Mouse (Mus musculus): ENCODE results near the gene Mpig6b. TPM values are rescaled to one million over a fixed set of nuclear protein-coding genes. Genes with fewer than 3 reads are reported as not detected.
"Not testable (repeated sequence)": the region's sequence is repeated elsewhere in the genome, so short reads cannot be mapped to it uniquely, and the experiment has no call there.

Gene Mpig6b
- polyA plus RNA-seq, 1 experiment from 2014 or later: 0.15 TPM

- Histone ChIP-seq H3K27ac (ENCODE audit: low read length) (no peak overlapping the region), H3K9ac (ENCODE audit: low read depth, low read length) (no peak overlapping the region), H3K4me1 (ENCODE audit: control insufficient read depth, insufficient read depth, low read length) (no peaks in the 10 kb centered on the region), H3K9me3 (replicated peaks; ENCODE audit: control insufficient read depth, low read length, poor library complexity, severe bottlenecking) (no peaks in the 10 kb centered on the region), H3K27me3 (ENCODE audit: control insufficient read depth, insufficient read depth, low read depth, low read length) (no peaks in the 10 kb centered on the region), H3K36me3 (ENCODE audit: control insufficient read depth, insufficient read depth, low read length) (no peaks in the 10 kb centered on the region), H3K4me2 (ENCODE audit: low read length) (no peak overlapping the region), H3K4me3 (ENCODE audit: low read depth, low read length) (no peak overlapping the region)
- WGBS: 77% methylated on average over 6 of the region's 6 CpGs
- ATAC-seq: no peak
Measured at GRCm38 (mm10) chr17:35034896-35035295, 31.1 kb downstream of the Mpig6b start.

- H3K4me3 ChIP-seq (ENCODE audit: low read depth, low read length); H3K9ac ChIP-seq (ENCODE audit: low read depth, low read length); H3K9me3 ChIP-seq (replicated peaks; ENCODE audit: control insufficient read depth, low read length, poor library complexity, severe bottlenecking); H3K4me2 ChIP-seq (ENCODE audit: low read length); H3K4me1 ChIP-seq (ENCODE audit: control insufficient read depth, insufficient read depth, low read length); H3K27ac ChIP-seq (ENCODE audit: low read length); H3K27me3 ChIP-seq (ENCODE audit: control insufficient read depth, insufficient read depth, low read depth, low read length); ATAC-seq; H3K36me3 ChIP-seq (ENCODE audit: control insufficient read depth, insufficient read depth, low read length): not testable (repeated sequence)
- 75% methylated on average over 1 of the region's 1 CpGs for WGBS
Measured at GRCm38 (mm10) chr17:35033703-35034102, 32.3 kb downstream of the Mpig6b start.

GRCm38 (mm10) chr17:35032323-35032870 lies 33.6 kb downstream of the Mpig6b start:
- no peaks in the 10 kb centered on the region for H3K9me3 ChIP-seq (replicated peaks; ENCODE audit: control insufficient read depth, low read length, poor library complexity, severe bottlenecking)
- 72% methylated on average over 8 of the region's 8 CpGs for WGBS
- H3K4me3 ChIP-seq (ENCODE audit: low read depth, low read length): no peak overlapping the region
- H3K4me2 ChIP-seq (ENCODE audit: low read length): no peak overlapping the region
- H3K27me3 ChIP-seq (ENCODE audit: control insufficient read depth, insufficient read depth, low read depth, low read length): no peaks in the 10 kb centered on the region
- H3K27ac ChIP-seq (ENCODE audit: low read length): no peak overlapping the region
- no peak overlapping the region for H3K9ac ChIP-seq (ENCODE audit: low read depth, low read length)
- no peaks in the 10 kb centered on the region for H3K4me1 ChIP-seq (ENCODE audit: control insufficient read depth, insufficient read depth, low read length)
- no peak for ATAC-seq
- H3K36me3 ChIP-seq (ENCODE audit: control insufficient read depth, insufficient read depth, low read length): no peaks in the 10 kb centered on the region

- no peaks in the 10 kb centered on the region for H3K36me3 ChIP-seq (ENCODE audit: control insufficient read depth, insufficient read depth, low read length)
- ATAC-seq: no peak
- no peak overlapping the region for H3K4me3 ChIP-seq (ENCODE audit: low read depth, low read length)
- no peak overlapping the region for H3K27ac ChIP-seq (ENCODE audit: low read length)
- no peak overlapping the region for H3K4me2 ChIP-seq (ENCODE audit: low read length)
- WGBS: 84% methylated on average over 7 of the region's 7 CpGs
- H3K27me3 ChIP-seq (ENCODE audit: control insufficient read depth, insufficient read depth, low read depth, low read length): no peaks in the 10 kb centered on the region
- H3K4me1 ChIP-seq (ENCODE audit: control insufficient read depth, insufficient read depth, low read length): no peaks in the 10 kb centered on the region; the same call in 1 of the 2 replicates
- no peak overlapping the region for H3K9ac ChIP-seq (ENCODE audit: low read depth, low read length)
- H3K9me3 ChIP-seq (replicated peaks; ENCODE audit: control insufficient read depth, low read length, poor library complexity, severe bottlenecking): no peaks in the 10 kb centered on the region
Measured at GRCm38 (mm10) chr17:35031880-35032279, 34.1 kb downstream of the Mpig6b start.

- no peak overlapping the region for H3K4me2 ChIP-seq (ENCODE audit: low read length)
- H3K27ac ChIP-seq (ENCODE audit: low read length): no peak overlapping the region
- 94% methylated on average over 11 of the region's 11 CpGs for WGBS
- H3K9ac ChIP-seq (ENCODE audit: low read depth, low read length): no peak overlapping the region
- no peaks in the 10 kb centered on the region for H3K36me3 ChIP-seq (ENCODE audit: control insufficient read depth, insufficient read depth, low read length)
- no peak overlapping the region for H3K4me3 ChIP-seq (ENCODE audit: low read depth, low read length)
- H3K27me3 ChIP-seq (ENCODE audit: control insufficient read depth, insufficient read depth, low read depth, low read length): no peaks in the 10 kb centered on the region
- H3K9me3 ChIP-seq (replicated peaks; ENCODE audit: control insufficient read depth, low read length, poor library complexity, severe bottlenecking): no peaks in the 10 kb centered on the region
- no peak for ATAC-seq
- no peaks in the 10 kb centered on the region; the same call in 1 of the 2 replicates for H3K4me1 ChIP-seq (ENCODE audit: control insufficient read depth, insufficient read depth, low read length)
Measured at GRCm38 (mm10) chr17:35031272-35031671, 34.7 kb downstream of the Mpig6b start.

- no peak for ATAC-seq
- peak overlapping the region; percentile 56 for H3K4me2 ChIP-seq (ENCODE audit: low read length)
- H3K4me1 ChIP-seq (ENCODE audit: control insufficient read depth, insufficient read depth, low read length): no peaks in the 10 kb centered on the region; the same call in 1 of the 2 replicates
- H3K36me3 ChIP-seq (ENCODE audit: control insufficient read depth, insufficient read depth, low read length): no peaks in the 10 kb centered on the region
- H3K4me3 ChIP-seq (ENCODE audit: low read depth, low read length): 0 out of 2 replicates have a peak overlapping the region, but pooled peaks have one; percentile 10
- no peaks in the 10 kb centered on the region for H3K9me3 ChIP-seq (replicated peaks; ENCODE audit: control insufficient read depth, low read length, poor library complexity, severe bottlenecking)
- H3K27me3 ChIP-seq (ENCODE audit: control insufficient read depth, insufficient read depth, low read depth, low read length): no peaks in the 10 kb centered on the region
- no peak overlapping the region for H3K27ac ChIP-seq (ENCODE audit: low read length)
- 34% methylated on average over 19 of the region's 19 CpGs for WGBS
- H3K9ac ChIP-seq (ENCODE audit: low read depth, low read length): peak overlapping the region; percentile 43; the same call in 1 of the 2 replicates
Measured at GRCm38 (mm10) chr17:35029691-35030532, 36.1 kb downstream of the Mpig6b start.

GRCm38 (mm10) chr17:35028315-35028714 lies 37.7 kb downstream of the Mpig6b start:
- H3K4me2 ChIP-seq (ENCODE audit: low read length): no peak overlapping the region
- no peak overlapping the region for H3K9ac ChIP-seq (ENCODE audit: low read depth, low read length)
- no peaks in the 10 kb centered on the region for H3K36me3 ChIP-seq (ENCODE audit: control insufficient read depth, insufficient read depth, low read length)
- WGBS: 86% methylated on average over 2 of the region's 2 CpGs
- H3K4me3 ChIP-seq (ENCODE audit: low read depth, low read length): no peak overlapping the region
- ATAC-seq: no peak
- no peak overlapping the region for H3K27ac ChIP-seq (ENCODE audit: low read length)
- H3K9me3 ChIP-seq (replicated peaks; ENCODE audit: control insufficient read depth, low read length, poor library complexity, severe bottlenecking): no peaks in the 10 kb centered on the region
- H3K4me1 ChIP-seq (ENCODE audit: control insufficient read depth, insufficient read depth, low read length): no peaks in the 10 kb centered on the region; the same call in 1 of the 2 replicates
- no peaks in the 10 kb centered on the region for H3K27me3 ChIP-seq (ENCODE audit: control insufficient read depth, insufficient read depth, low read depth, low read length)

- Histone ChIP-seq H3K4me2 (ENCODE audit: low read length) (no peak within 1 kb of the TSS), H3K4me1 (ENCODE audit: control insufficient read depth, insufficient read depth, low read length) (no peaks in the 10 kb centered on the region; the same call in 1 of the 2 replicates), H3K4me3 (ENCODE audit: low read depth, low read length) (no peak within 1 kb of the TSS), H3K9me3 (replicated peaks; ENCODE audit: control insufficient read depth, low read length, poor library complexity, severe bottlenecking) (no peaks in the 10 kb centered on the region), H3K9ac (ENCODE audit: low read depth, low read length) (peak within 1 kb of the TSS; percentile 10; the same call in 1 of the 2 replicates), H3K36me3 (ENCODE audit: control insufficient read depth, insufficient read depth, low read length) (no peaks in the 10 kb centered on the region), H3K27me3 (ENCODE audit: control insufficient read depth, insufficient read depth, low read depth, low read length) (no peaks in the 10 kb centered on the region), H3K27ac (ENCODE audit: low read length) (no peak within 1 kb of the TSS)
- peak; percentile 46 for ATAC-seq
- WGBS: 21% methylated on average over 13 of the region's 13 CpGs
Measured at GRCm38 (mm10) chr17:35027277-35028068, 38.5 kb downstream of the Mpig6b start, which contains the start of gene Sapcd1. Gene Sapcd1, minus strand, starts transcription at chr17:35028016.
